Mouse (Mus musculus) left cerebral cortex, adult 8-10 months (tissue): ENCODE measurements at regions not wholly inside any gene's neighbourhood (a gene's known extent, or its start where the extent isn't known, plus 50 kb on each side); places are given as distances from the start of the nearest gene placed in this dataset.
"Not testable (repeated sequence)": the region's sequence is repeated elsewhere in the genome, so short reads cannot be mapped to it uniquely, and the experiment has no call there.

Source experiments
- DNase-seq, 2 experiments: peaks; one replicate each; pipeline ENCODE4 v3.0.0; 2022; ENCODE audit warnings: low spot score in 2 of 2

DNA sequence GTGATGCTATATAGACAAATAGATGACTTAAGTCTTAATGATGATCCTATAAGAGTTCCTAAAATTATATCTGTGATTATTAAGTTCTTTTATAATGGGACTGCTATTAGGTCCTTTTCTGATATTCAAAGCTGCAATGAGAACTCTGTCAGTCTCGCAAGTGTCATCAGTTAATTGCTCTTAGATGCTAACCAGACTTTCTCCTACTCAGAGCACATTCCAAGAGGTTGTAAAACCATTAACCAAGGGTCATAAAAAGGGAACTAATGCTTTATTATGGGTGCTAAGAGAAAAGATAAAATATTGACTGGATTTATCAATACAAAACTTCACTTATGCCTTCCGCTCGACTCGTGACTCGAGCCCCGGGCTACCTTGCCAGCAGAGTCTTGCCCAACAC is 66.3 kb upstream of the Cwc22 start:
- DNase-seq, result not testable (repeated sequence)

- DNase-seq, result no peak
These were observed 65.6 kb upstream of the Cwc22 start for GRCm38 (mm10) chr2:78011821-78012220.

DNA sequence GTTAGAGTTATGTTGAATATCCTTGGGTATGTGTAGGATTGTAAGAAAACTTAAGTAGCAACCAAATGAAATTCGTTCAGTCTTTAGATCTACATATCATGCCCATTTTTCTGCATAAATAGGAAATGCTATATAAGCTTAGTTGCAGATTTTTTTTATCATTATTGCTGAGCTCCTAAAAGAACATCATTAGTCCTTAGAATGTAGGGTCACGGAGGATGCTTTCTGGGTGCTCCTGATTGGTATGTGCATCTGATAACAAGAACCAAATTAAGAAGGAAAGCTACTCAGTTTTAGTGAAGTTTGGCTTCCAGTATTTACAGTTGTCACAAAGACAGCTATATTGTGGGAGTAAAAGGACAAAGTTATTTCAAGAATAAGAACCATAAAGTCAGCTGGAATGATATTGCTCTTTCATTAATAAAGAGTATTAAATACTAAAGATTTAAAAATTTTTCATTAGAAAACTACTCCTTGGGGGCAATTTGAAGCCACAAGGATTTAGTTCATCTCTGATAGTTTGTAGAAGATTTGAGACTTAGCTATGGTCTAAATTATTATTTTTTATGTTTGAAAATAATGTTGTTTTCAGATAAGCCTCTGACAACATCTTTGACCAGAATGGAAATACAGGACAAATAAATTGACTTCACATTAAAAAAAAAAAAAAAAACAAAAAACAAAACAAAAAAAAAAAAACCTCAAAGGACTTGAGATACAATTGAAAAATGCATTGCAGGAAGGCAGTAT is 65.1 kb upstream of the Cwc22 start:
- no peak for DNase-seq

GRCm38 (mm10) chr2:78010066-78010690 is 64.0 kb upstream of the Cwc22 start:
- no peak for DNase-seq

DNA sequence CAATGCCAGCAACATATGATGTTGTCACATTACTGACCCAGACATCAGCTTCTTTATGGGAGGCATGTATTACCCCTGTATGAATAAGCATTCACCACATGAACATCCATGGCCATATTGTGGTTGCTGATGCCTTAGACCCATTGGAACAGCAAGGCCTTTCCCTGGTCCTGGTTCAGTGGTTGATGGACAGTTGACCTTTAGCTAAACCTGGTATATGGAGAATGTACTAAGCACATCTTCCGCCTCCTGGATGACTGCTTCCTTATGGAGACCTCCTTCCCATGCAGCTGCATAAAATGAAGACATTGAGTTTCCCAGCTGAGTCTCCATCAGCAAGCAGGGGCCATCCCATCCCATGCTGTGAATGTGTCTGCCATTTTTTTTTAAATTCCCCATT is 61.9 kb upstream of the Cwc22 start:
- no peak for DNase-seq

- DNase-seq, result no peak
These were observed 59.3 kb upstream of the Cwc22 start for GRCm38 (mm10) chr2:78005402-78006021.

DNA sequence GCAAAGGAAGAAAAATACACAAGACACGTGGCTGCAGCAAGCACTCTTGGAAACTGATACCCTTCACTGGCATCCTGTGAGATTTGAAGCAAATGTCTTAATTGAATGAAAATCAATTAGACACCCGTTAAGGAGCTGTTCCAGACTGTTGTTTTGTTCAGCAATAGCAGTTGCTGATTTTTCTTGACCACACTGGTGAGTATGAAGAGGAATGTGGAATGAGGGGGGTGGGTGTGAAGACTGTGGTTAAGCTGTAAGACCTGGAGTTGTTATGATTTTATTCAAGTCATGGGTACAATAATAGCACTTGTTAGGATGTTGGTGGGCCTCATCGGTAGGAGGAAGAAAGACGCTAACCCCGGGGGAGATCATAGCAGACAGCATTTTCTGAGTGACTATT is 58.3 kb upstream of the Cwc22 start:
- DNase-seq, result no peak
